Comparison of ENCODE assay signal across 17 mouse cellular contexts in the genomic region with DNA sequence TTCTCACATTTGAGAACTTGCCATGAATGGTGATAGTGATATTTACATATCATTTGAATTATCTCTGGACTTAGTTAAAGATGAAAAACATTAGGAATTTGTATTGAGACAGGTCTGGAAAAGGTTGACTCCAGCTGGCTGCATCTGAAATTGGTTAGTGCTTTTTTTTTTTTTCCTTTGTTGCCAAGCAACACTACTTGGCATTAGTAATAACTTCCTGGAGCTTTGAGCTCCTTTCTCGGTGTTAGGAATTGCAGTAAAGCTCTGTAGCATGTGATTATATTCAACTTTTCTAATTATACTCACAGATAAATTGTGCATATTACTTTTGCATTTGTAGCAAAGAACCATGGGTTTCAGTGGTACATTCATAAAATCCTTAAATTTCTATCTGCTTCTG.
DNase-seq lines count a peak whose midpoint lies in the region; ATAC-seq and TF ChIP-seq lines count a peak whose summit lies in the region.
"Had no signal": no experiment of that assay in that cellular context is flagged by ENCODE, and none has a peak within 500 bp of the region (broad histone marks: within the 10 kb centered on the region; RNA-seq: fewer than 3 reads in every experiment).

No protein-coding gene starts in this region.

- no peak for TF ChIP-seq CTCF in midbrain, postnatal 0 days (IDR thresholded peaks at IDR 0.05)

- no peaks in the 10 kb centered on the region for H3K4me1 ChIP-seq in hindbrain, embryonic 14.5 days (replicated peaks; ENCODE audit: control insufficient read depth, insufficient read depth, low read length)
- no peaks in the 10 kb centered on the region for H3K4me1 ChIP-seq in hindbrain, embryonic 12.5 days
- no peaks in the 10 kb centered on the region for H3K4me1 ChIP-seq in midbrain, embryonic 11.5 days (ENCODE audit: control insufficient read depth, insufficient read depth, low read length)
- 0 out of 2 replicates have a peak, but pooled peaks cover 3% of the 10 kb centered on the region for H3K4me1 ChIP-seq in midbrain, embryonic 13.5 days (replicated peaks)
- H3K4me1 ChIP-seq in embryonic facial prominence, embryonic 11.5 days (ENCODE audit: control insufficient read depth, insufficient read depth, low read length): no peaks in the 10 kb centered on the region; the same call in 1 of the 2 replicates
- no peaks in the 10 kb centered on the region for H3K4me1 ChIP-seq in midbrain, postnatal 0 days (ENCODE audit: insufficient read depth, low read length)

- H3K27me3 ChIP-seq in hindbrain, embryonic 14.5 days (ENCODE audit: control insufficient read depth, insufficient read depth, low read length): no peaks in the 10 kb centered on the region
- H3K27me3 ChIP-seq in hindbrain, embryonic 12.5 days: no peaks in the 10 kb centered on the region
- no peaks in the 10 kb centered on the region for H3K27me3 ChIP-seq in midbrain, embryonic 11.5 days (ENCODE audit: control insufficient read depth, insufficient read depth, low read length)
- H3K27me3 ChIP-seq in midbrain, embryonic 13.5 days: no peaks in the 10 kb centered on the region
- no peaks in the 10 kb centered on the region for H3K27me3 ChIP-seq in embryonic facial prominence, embryonic 11.5 days (ENCODE audit: control insufficient read depth, insufficient read depth, low read length)
- no peaks in the 10 kb centered on the region for H3K27me3 ChIP-seq in midbrain, postnatal 0 days (ENCODE audit: insufficient read depth, low read length)
- H3K27me3 ChIP-seq: limb, embryonic 13.5 days had no signal

- no peaks in the 10 kb centered on the region for H3K36me3 ChIP-seq in hindbrain, embryonic 14.5 days (replicated peaks; ENCODE audit: control insufficient read depth, insufficient read depth)
- H3K36me3 ChIP-seq in hindbrain, embryonic 12.5 days: no peaks in the 10 kb centered on the region
- H3K36me3 ChIP-seq in midbrain, embryonic 11.5 days (ENCODE audit: control insufficient read depth, insufficient read depth, low read length): no peaks in the 10 kb centered on the region
- no peaks in the 10 kb centered on the region for H3K36me3 ChIP-seq in midbrain, embryonic 13.5 days
- no peaks in the 10 kb centered on the region for H3K36me3 ChIP-seq in embryonic facial prominence, embryonic 11.5 days (replicated peaks; ENCODE audit: control insufficient read depth, insufficient read depth, low read depth, low read length)
- H3K36me3 ChIP-seq in midbrain, postnatal 0 days (ENCODE audit: insufficient read depth, low read length): no peaks in the 10 kb centered on the region
- H3K36me3 ChIP-seq: limb, embryonic 13.5 days had no signal

- no peak overlapping the region for H3K27ac ChIP-seq in hindbrain, embryonic 14.5 days
- H3K27ac ChIP-seq in hindbrain, embryonic 12.5 days: no peak overlapping the region
- H3K27ac ChIP-seq in midbrain, embryonic 11.5 days (ENCODE audit: low read depth, low read length): no peak overlapping the region
- no peak overlapping the region for H3K27ac ChIP-seq in midbrain, embryonic 13.5 days
- H3K27ac ChIP-seq in embryonic facial prominence, embryonic 11.5 days (replicated peaks; ENCODE audit: low read depth, low read length): 0 out of 2 replicates have a peak overlapping the region, but pooled peaks have one; percentile 28
- H3K27ac ChIP-seq in midbrain, postnatal 0 days (ENCODE audit: low read depth, low read length): no peak overlapping the region
- H3K27ac ChIP-seq: limb, embryonic 13.5 days; macrophage had no signal

- H3K4me3 ChIP-seq in hindbrain, embryonic 14.5 days (replicated peaks; ENCODE audit: low read length): no peak overlapping the region
- no peak overlapping the region for H3K4me3 ChIP-seq in hindbrain, embryonic 12.5 days
- no peak overlapping the region for H3K4me3 ChIP-seq in midbrain, embryonic 11.5 days (ENCODE audit: low read depth, low read length)
- H3K4me3 ChIP-seq in midbrain, embryonic 13.5 days (replicated peaks): no peak overlapping the region
- no peak overlapping the region for H3K4me3 ChIP-seq in embryonic facial prominence, embryonic 11.5 days (ENCODE audit: low read depth, low read length)
- no peak overlapping the region for H3K4me3 ChIP-seq in midbrain, postnatal 0 days (ENCODE audit: low read depth, low read length)
- H3K4me3 ChIP-seq: limb, embryonic 13.5 days had no signal

- WGBS in hindbrain, embryonic 14.5 days: 29% methylated on average over 1 of the region's 1 CpGs
- WGBS in hindbrain, embryonic 12.5 days: 47% methylated on average over 1 of the region's 1 CpGs
- WGBS in midbrain, embryonic 11.5 days: 26% methylated on average over 1 of the region's 1 CpGs
- 12% methylated on average over 1 of the region's 1 CpGs for WGBS in midbrain, embryonic 13.5 days
- 33% methylated on average over 1 of the region's 1 CpGs for WGBS in embryonic facial prominence, embryonic 11.5 days
- 8% methylated on average over 1 of the region's 1 CpGs for WGBS in midbrain, postnatal 0 days

- no peak overlapping the region for H3K4me2 ChIP-seq in hindbrain, embryonic 14.5 days (replicated peaks)
- no peak overlapping the region for H3K4me2 ChIP-seq in hindbrain, embryonic 12.5 days (replicated peaks)
- H3K4me2 ChIP-seq in midbrain, embryonic 11.5 days: no peak overlapping the region
- no peak overlapping the region for H3K4me2 ChIP-seq in midbrain, embryonic 13.5 days (replicated peaks)
- no peak overlapping the region for H3K4me2 ChIP-seq in embryonic facial prominence, embryonic 11.5 days (ENCODE audit: low read depth, low read length)
- no peak overlapping the region for H3K4me2 ChIP-seq in midbrain, postnatal 0 days (ENCODE audit: low read depth, low read length, poor library complexity, severe bottlenecking)

- H3K9me3 ChIP-seq in hindbrain, embryonic 14.5 days (ENCODE audit: control insufficient read depth, low read length): no peaks in the 10 kb centered on the region
- H3K9me3 ChIP-seq in hindbrain, embryonic 12.5 days (replicated peaks): no peaks in the 10 kb centered on the region
- no peaks in the 10 kb centered on the region for H3K9me3 ChIP-seq in midbrain, embryonic 11.5 days (ENCODE audit: control insufficient read depth, low read length)
- no peaks in the 10 kb centered on the region for H3K9me3 ChIP-seq in midbrain, embryonic 13.5 days
- no peaks in the 10 kb centered on the region for H3K9me3 ChIP-seq in embryonic facial prominence, embryonic 11.5 days (replicated peaks; ENCODE audit: control insufficient read depth, low read length)
- H3K9me3 ChIP-seq in midbrain, postnatal 0 days (ENCODE audit: low read length): no peaks in the 10 kb centered on the region
- H3K9me3 ChIP-seq: limb, embryonic 13.5 days had no signal

- DNase-seq in hindbrain, embryonic 14.5 days (ENCODE audit: low spot score): peak; percentile 32
- DNase-seq in midbrain, embryonic 11.5 days (ENCODE audit: low spot score, missing footprints): peak; percentile 69
- DNase-seq in embryonic facial prominence, embryonic 11.5 days (ENCODE audit: low spot score): peak; percentile 78
- peak; percentile 26 for DNase-seq in midbrain, postnatal 0 days (ENCODE audit: low spot score)
- DNase-seq in testis, postnatal 14 days (ENCODE audit: low spot score): no peak
- DNase-seq in MN1 (ENCODE audit: low spot score): no peak
- DNase-seq: adrenal gland, postnatal 36 days; gastrocnemius, postnatal 14 days; heart, postnatal 14 days; layer of hippocampus, postnatal 36 days; lung, adult 2 months; retina, postnatal 1 day had no signal

- no peak for ATAC-seq in hindbrain, embryonic 14.5 days (ENCODE audit: low FRiP score)
- no peak for ATAC-seq in hindbrain, embryonic 12.5 days (ENCODE audit: low FRiP score)
- no peak for ATAC-seq in midbrain, embryonic 11.5 days (ENCODE audit: low FRiP score)
- no peak for ATAC-seq in midbrain, embryonic 13.5 days
- ATAC-seq in embryonic facial prominence, embryonic 11.5 days (replicated peaks; ENCODE audit: insufficient number of reproducible peaks, low FRiP score, low TSS enrichment, low read depth): no peak
- no peak for ATAC-seq in midbrain, postnatal 0 days (ENCODE audit: low FRiP score)
- ATAC-seq: CD4-positive, CD25-positive, alpha-beta regulatory T cell, adult 4 months had no signal

- no peak overlapping the region for H3K9ac ChIP-seq in hindbrain, embryonic 14.5 days
- no peak overlapping the region for H3K9ac ChIP-seq in hindbrain, embryonic 12.5 days
- no peak overlapping the region for H3K9ac ChIP-seq in midbrain, embryonic 11.5 days (ENCODE audit: low read length)
- H3K9ac ChIP-seq in midbrain, embryonic 13.5 days (replicated peaks): no peak overlapping the region
- H3K9ac ChIP-seq in embryonic facial prominence, embryonic 11.5 days (replicated peaks; ENCODE audit: low read length): no peak overlapping the region
- no peak overlapping the region for H3K9ac ChIP-seq in midbrain, postnatal 0 days (replicated peaks; ENCODE audit: low read length, poor library complexity, severe bottlenecking)
- H3K9ac ChIP-seq: limb, embryonic 13.5 days had no signal

Comparison
In these comparisons a context has a peak if more than half of its experiments do, and no peak if none do; other contexts are left out.
1. DNase-seq: peak in hindbrain, embryonic 14.5 days (single experiment), midbrain, embryonic 11.5 days (single experiment), embryonic facial prominence, embryonic 11.5 days (single experiment) and midbrain, postnatal 0 days (single experiment); none in testis, postnatal 14 days (single experiment) and MN1 (single experiment).